Mouse (Mus musculus): ENCODE data around the gene Tomm6. TPM values are rescaled to one million over a fixed set of nuclear protein-coding genes. Genes with fewer than 3 reads are reported as not detected.
A peak's percentile ranks its signal among the peaks of the same experiment; 100 is the strongest.

Gene Tomm6
- 381 and 386 TPM in 2 replicates for polyA plus RNA-seq (2015; fragmentation: Nextera tagmentation; extraction: Ambion mirVana)

DNA sequence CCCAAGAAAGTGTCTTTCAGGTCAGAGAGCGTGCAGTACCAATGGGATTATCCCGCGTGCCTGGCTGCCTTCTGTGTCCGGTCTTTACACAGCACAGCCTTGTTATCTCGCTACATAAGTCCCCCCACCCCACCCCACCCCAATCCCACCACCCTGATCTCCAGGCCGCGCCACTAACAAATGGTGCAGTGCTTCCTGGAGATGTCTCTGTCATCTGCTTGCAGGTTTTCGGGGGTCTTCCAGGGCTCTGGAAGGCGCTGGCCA, at the start of gene Tomm6:
Tomm6 (minus strand) TSS at position 43 of the 264 bp plus-strand sequence.
- ATAC-seq (replicated peaks; ENCODE audit: low FRiP score) = no peak

DNA sequence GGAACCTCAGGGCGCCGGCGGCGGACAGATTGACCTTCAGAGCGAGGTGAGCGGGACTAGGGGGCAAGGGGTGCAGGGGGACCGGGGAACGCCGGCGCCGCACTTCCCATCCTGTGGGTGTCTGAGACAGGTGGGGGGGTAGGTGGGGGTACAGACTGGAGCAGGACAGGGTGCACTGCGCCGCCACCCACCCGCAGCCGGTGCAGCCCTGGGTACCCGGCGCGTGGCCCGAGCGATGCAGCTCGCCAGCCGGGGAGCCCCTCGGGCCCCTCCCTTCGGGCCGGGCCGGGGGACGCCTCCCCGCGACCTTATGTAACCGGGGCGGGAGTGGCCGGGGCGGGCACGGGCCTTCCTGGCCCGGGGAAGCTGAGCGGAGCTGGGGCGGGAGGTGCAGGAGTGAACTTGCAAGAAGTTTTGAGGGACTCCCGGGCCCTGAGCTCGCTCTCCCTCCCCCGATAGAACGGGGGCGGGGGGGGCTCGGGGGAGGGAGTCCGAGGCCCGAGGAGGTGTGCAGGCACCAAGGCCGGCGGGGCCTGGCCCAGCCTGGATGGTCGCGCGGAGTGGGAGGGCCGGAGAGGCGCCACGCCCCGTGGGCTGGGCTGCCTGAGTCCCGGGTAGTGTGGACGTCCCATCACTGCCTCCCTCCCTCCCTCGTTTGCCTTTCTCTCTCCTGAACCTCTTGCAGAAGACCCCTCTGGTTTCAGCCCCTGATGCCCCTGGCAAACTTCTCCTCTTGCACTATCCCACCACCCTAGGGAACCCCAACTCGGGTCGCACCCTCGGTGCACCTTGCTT, 49.3 kb upstream of the Tomm6 start:
- Histone ChIP-seq H3K9ac (peak overlapping the region; percentile 77), H3K9me3 (replicated peaks) (no peaks in the 10 kb centered on the region), H3K4me2 (peak overlapping the region; percentile 97), H3K27me3 (0 out of 2 replicates have a peak, but pooled peaks cover 8% of the 10 kb centered on the region), H3K36me3 (no peaks in the 10 kb centered on the region), H3K4me3 (replicated peaks) (peak overlapping the region; percentile 82), H3K4me1 (peaks cover 27% of the 10 kb centered on the region), H3K27ac (peak overlapping the region; percentile 96)
- WGBS = under 1% methylated on average over 52 of the region's 60 CpGs
- peak; percentile 90 for ATAC-seq (replicated peaks; ENCODE audit: low FRiP score)

More for the DNA sequence above, at the start of gene Tomm6:
- Histone ChIP-seq H3K27ac (peak within 1 kb of the TSS; percentile 87), H3K36me3 (peaks cover 28% of the 10 kb centered on the region), H3K4me1 (peaks cover 29% of the 10 kb centered on the region), H3K4me2 (peak within 1 kb of the TSS; percentile 97), H3K9ac (peak within 1 kb of the TSS; percentile 83), H3K27me3 (peaks cover 5% of the 10 kb centered on the region; the same call in 1 of the 2 replicates), H3K4me3 (replicated peaks) (peak within 1 kb of the TSS; percentile 87), H3K9me3 (replicated peaks) (no peaks in the 10 kb centered on the region)
- WGBS = under 1% methylated on average over 9 of the region's 9 CpGs

DNA sequence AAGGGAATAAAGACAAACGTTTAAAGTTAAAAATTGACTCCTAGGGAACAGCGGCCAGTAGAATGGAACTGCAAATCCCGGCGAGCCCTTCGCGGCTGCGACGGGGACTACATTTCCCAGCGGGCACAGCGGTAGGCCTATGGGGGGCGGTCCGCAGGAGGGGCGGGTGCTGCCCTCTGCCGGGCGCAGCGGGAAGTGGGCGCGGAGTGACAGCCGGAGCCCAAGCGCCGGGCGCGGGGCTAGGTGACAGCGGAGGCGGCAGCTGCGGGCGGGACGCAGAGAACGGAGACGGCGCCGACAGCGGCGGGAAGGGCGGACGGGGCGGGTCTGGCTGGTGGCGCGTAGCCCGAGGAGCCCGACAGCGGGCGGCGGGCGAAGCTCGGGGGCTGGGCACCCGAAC, 48.7 kb upstream of the Tomm6 start, which contains the start of gene Tfeb:
Tfeb (plus strand) TSS at position 175 of the 400 bp plus-strand sequence.
- Histone ChIP-seq H3K9ac (peak within 1 kb of the TSS; percentile 77), H3K4me3 (replicated peaks) (peak within 1 kb of the TSS; percentile 82), H3K4me2 (peak within 1 kb of the TSS; percentile 97), H3K4me1 (peaks cover 27% of the 10 kb centered on the region), H3K36me3 (no peaks in the 10 kb centered on the region), H3K9me3 (replicated peaks) (no peaks in the 10 kb centered on the region), H3K27ac (peak within 1 kb of the TSS; percentile 96), H3K27me3 (0 out of 2 replicates have a peak, but pooled peaks cover 8% of the 10 kb centered on the region)
- WGBS = under 1% methylated on average over 47 of the region's 47 CpGs
- peak; percentile 61 for ATAC-seq (replicated peaks; ENCODE audit: low FRiP score)

DNA sequence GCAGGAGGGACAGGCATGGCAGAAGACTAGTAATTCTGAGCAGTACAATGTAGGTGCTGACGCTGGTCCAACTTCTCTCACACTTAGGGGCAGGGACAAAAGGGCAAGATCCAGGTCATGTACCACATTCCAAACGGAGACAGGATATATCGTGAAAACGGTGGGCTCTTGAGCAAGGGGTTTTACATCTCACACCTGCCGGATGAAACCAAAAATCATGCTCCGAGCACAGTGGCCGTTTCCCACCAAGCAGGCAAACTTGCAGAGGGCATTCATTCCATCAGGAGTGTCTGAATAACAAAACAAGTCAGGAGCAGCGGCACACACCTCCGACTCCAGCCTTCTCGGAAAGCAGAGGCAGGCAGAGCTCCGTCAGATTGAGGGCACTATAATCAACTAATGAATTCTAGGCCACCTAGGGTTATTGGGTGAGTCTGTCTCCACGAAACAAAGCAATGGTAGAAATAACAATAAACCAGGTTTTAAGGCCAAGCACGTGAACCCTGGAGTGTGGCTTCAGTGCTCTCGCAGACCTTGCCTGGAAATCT, 47.4 kb upstream of the Tomm6 start:
- no peaks in the 10 kb centered on the region for H3K9me3 ChIP-seq (replicated peaks)
- no peak overlapping the region for H3K4me2 ChIP-seq
- H3K9ac ChIP-seq = no peak overlapping the region
- H3K4me3 ChIP-seq (replicated peaks) = no peak overlapping the region
- ATAC-seq (replicated peaks; ENCODE audit: low FRiP score) = no peak
- 74% methylated on average over 14 of the region's 14 CpGs for WGBS
- H3K27ac ChIP-seq = no peak overlapping the region
- H3K27me3 ChIP-seq = 0 out of 2 replicates have a peak, but pooled peaks cover 8% of the 10 kb centered on the region
- H3K36me3 ChIP-seq = no peaks in the 10 kb centered on the region
- H3K4me1 ChIP-seq = peaks cover 31% of the 10 kb centered on the region

DNA sequence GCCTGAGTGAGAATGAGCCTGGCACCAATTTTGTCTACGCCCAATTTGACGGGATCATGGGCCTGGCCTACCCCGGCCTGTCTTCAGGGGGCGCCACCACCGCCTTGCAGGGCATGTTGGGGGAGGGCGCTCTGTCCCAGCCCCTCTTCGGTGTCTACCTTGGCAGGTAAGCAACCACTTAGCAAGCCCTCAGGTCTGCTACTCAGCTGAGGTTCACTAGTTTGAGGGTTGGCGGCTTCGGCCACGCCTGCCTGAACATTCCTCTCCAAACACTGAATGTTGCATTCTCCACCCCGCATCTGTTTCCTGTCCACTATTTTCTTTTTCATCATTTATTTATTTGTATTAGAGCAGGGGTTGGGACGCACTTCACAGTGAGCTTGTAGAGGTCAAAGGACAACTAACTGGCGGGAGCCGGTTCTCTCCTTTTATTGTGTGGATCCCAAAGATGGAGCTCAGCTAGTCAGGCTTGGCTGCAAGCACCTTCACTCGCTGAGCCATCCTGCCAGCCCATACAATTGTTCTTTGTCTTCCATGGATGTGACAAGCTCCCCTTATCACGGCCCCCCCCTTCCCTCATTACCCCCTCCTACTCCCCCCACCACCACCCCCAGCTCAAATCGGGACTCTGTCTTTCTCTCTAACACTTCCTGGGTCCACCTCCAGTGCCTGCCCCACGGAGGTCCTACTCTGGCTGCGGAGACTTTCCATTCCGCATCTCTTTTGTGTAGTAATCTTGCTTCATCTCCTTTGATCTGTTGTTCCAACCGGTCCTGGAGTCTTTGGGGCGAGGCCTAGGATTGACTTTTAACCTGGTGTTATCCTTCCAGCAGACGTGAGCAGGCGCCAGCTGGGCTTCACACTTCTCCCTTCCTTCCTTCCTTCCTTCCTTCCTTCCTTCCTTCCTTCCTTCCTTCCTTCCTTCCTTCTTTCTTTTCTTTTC, 42.7 kb upstream of the Tomm6 start:
- Histone ChIP-seq H3K27me3 (no peaks in the 10 kb centered on the region), H3K9ac (no peak overlapping the region), H3K36me3 (no peaks in the 10 kb centered on the region), H3K27ac (no peak overlapping the region), H3K4me2 (no peak overlapping the region), H3K4me1 (peaks cover 6% of the 10 kb centered on the region; the same call in 1 of the 2 replicates), H3K9me3 (replicated peaks) (no peaks in the 10 kb centered on the region), H3K4me3 (replicated peaks) (no peak overlapping the region)
- 51% methylated on average over 24 of the region's 24 CpGs for WGBS
- peak; percentile 13; the same call in 1 of the 2 replicates for ATAC-seq (replicated peaks; ENCODE audit: low FRiP score)

DNA sequence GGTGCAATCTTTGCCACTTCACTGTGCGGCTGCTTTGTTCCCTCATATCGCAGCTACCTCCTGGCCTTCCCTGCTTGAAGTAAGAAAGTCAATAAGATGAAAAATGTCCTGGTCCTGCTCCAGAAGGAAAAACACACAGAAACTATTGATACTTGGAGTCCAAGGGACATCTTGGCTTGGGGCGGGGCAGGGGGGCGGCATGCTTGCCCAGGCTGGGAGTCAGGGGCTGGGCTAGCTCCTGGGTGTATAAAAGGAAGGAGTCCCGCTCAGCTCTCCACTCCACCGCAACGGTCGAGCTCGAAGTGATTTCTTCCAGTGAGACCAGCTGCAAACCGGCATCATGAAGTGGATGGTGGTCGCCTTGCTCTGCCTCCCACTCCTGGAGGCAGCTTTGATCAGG, 38.4 kb upstream of the Tomm6 start, which contains the start of gene Pgc:
Pgc (plus strand) TSS at position 277 of the 400 bp plus-strand sequence.
- Histone ChIP-seq H3K9ac (no peak within 1 kb of the TSS), H3K4me2 (no peak within 1 kb of the TSS), H3K27ac (no peak within 1 kb of the TSS), H3K27me3 (no peaks in the 10 kb centered on the region), H3K4me1 (peaks cover 6% of the 10 kb centered on the region; the same call in 1 of the 2 replicates), H3K9me3 (replicated peaks) (no peaks in the 10 kb centered on the region), H3K36me3 (no peaks in the 10 kb centered on the region), H3K4me3 (replicated peaks) (no peak within 1 kb of the TSS)
- 65% methylated on average over 11 of the region's 11 CpGs for WGBS
- no peak for ATAC-seq (replicated peaks; ENCODE audit: low FRiP score)

DNA sequence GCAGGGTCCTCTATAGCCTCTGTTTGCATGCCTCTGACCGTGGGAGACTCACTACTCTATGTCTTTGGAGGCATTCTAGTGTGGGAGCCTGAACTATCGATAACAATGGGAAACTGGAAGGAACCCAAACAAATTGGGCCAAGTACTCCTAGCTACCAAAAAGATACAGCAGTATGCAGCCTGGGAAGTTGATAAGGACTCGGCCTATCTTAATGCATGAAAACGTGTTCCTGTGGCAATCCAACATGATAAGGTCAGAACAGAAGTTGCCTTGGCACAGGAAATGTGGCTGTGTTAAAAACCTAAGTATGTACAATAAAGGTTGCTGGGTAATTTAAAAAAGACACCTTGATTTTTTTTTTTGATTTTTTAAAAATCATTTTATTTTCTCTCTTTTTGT, 33.0 kb upstream of the Tomm6 start:
- no peaks in the 10 kb centered on the region for H3K4me1 ChIP-seq
- no peaks in the 10 kb centered on the region for H3K27me3 ChIP-seq
- H3K9me3 ChIP-seq (replicated peaks) = no peaks in the 10 kb centered on the region
- H3K4me2 ChIP-seq = no peak overlapping the region
- WGBS = 83% methylated on average over 4 of the region's 4 CpGs
- no peak for ATAC-seq (replicated peaks; ENCODE audit: low FRiP score)
- no peak overlapping the region for H3K27ac ChIP-seq
- no peaks in the 10 kb centered on the region for H3K36me3 ChIP-seq
- no peak overlapping the region for H3K9ac ChIP-seq
- no peak overlapping the region for H3K4me3 ChIP-seq (replicated peaks)

DNA sequence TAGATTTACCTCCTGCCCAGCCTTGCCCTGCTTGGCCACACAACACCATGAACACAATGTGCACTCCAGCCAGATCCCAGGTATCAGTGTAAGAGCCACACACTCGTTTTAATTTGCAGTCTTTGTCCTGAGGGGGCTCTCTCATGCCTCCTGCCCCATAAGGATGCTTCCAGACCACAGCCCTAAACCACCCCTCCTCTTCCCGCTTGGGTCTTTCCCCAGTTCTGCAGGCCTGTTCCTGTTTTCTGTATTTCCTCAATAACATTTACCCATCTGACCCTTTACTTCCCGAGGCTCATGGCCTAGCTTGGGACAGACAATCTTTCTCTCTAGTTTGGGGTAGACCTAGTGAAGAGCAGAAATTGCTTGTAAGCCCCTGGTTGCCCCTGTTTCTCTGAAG, 26.9 kb upstream of the Tomm6 start:
- Histone ChIP-seq H3K4me2 (no peak overlapping the region), H3K9me3 (replicated peaks) (no peaks in the 10 kb centered on the region), H3K4me1 (no peaks in the 10 kb centered on the region), H3K4me3 (replicated peaks) (no peak overlapping the region), H3K9ac (no peak overlapping the region), H3K27me3 (no peaks in the 10 kb centered on the region), H3K36me3 (no peaks in the 10 kb centered on the region), H3K27ac (no peak overlapping the region)
- ATAC-seq (replicated peaks; ENCODE audit: low FRiP score) = no peak
- 56% methylated on average over 3 of the region's 3 CpGs for WGBS

DNA sequence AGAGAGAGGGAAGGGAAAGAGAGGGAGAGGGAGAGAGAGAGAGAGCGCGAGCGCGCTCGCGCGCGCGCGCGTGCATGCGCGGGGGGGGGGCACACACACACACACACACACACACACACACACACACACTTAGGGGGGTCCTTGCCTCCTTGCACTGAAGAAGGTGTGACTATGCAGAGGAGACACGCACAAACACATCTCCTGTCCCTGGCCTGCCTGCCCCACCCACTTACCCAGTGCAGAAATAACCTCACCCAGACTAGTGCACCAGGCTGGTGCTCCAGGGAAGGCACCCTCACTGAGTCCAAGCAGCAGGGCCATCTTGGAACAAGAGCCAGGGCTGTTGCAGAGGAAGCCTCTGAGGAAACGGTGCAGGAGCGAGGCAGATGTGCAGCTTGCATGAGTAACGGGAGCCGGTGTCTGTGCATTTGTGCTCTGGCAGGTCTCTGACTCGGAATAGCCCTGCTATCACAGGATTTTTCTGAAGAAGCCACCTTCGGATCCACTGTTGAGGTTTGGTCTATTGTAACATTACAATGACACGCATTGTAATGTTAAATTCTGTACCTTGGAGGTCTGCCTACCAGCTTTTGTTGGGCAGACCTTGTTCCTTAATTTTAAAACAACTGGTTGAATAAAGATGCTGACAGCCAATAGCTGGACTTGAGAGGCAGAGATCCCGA, 24.8 kb upstream of the Tomm6 start:
- Histone ChIP-seq H3K27ac (no peak overlapping the region), H3K9ac (no peak overlapping the region), H3K36me3 (no peaks in the 10 kb centered on the region), H3K9me3 (replicated peaks) (no peaks in the 10 kb centered on the region), H3K4me2 (no peak overlapping the region), H3K27me3 (no peaks in the 10 kb centered on the region), H3K4me3 (replicated peaks) (no peak overlapping the region), H3K4me1 (no peaks in the 10 kb centered on the region)
- WGBS = 58% methylated on average over 9 of the region's 22 CpGs
- ATAC-seq (replicated peaks; ENCODE audit: low FRiP score) = no peak

DNA sequence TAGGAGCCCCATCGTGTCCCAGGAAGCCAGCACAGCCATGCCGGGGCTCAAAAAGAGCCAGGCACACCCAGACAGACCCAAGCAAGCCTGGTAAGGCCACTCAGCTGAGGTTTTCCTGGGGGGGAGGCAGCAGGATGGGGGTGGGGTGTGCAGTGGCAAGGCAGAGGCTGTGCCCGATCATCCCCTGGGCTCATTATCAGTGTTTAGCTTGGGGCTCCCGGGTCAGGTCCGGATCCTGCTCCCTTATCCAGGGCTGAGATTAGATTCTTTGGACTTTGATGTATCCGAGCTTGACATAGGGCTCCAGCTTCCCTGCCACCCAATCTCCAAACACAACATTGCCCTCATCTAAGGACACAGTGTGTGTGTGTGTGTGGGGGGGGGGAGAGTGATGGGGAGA, 23.7 kb upstream of the Tomm6 start:
- Histone ChIP-seq H3K9me3 (replicated peaks) (no peaks in the 10 kb centered on the region), H3K27me3 (no peaks in the 10 kb centered on the region), H3K27ac (no peak overlapping the region), H3K36me3 (no peaks in the 10 kb centered on the region), H3K4me3 (replicated peaks) (no peak overlapping the region), H3K9ac (no peak overlapping the region), H3K4me1 (no peaks in the 10 kb centered on the region), H3K4me2 (no peak overlapping the region)
- WGBS = 71% methylated on average over 6 of the region's 6 CpGs
- ATAC-seq (replicated peaks; ENCODE audit: low FRiP score) = no peak

DNA sequence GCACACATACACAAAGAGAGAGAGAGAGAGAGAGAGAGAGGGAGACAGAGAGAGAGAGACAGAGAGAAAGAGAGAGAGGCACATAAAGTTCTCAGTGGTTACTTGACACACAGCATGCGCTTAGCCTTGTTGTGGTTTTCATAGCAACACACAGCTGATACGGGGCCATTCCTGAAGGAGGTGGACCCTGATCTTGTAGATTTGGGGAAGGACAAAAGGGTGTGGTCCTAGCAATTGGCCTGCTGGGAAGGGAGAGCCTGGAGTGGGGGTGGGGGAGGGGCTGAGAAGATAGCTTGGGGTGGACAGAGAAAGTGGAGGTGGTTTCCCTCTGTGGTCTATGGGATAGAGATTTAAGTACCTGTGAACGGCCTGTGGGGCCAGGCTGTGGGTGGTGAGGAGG, 21.9 kb upstream of the Tomm6 start:
- H3K4me1 ChIP-seq = no peaks in the 10 kb centered on the region
- 72% methylated on average over 3 of the region's 3 CpGs for WGBS
- H3K4me3 ChIP-seq (replicated peaks) = no peak overlapping the region
- H3K9ac ChIP-seq = no peak overlapping the region
- no peak for ATAC-seq (replicated peaks; ENCODE audit: low FRiP score)
- no peak overlapping the region for H3K4me2 ChIP-seq
- H3K27me3 ChIP-seq = no peaks in the 10 kb centered on the region
- H3K27ac ChIP-seq = no peak overlapping the region
- H3K36me3 ChIP-seq = no peaks in the 10 kb centered on the region
- H3K9me3 ChIP-seq (replicated peaks) = no peaks in the 10 kb centered on the region
